Mouse (Mus musculus) yolk sac, embryonic 10.5 days (tissue): ENCODE measurements at regions not wholly inside any gene's neighbourhood (a gene's known extent, or its start where the extent isn't known, plus 50 kb on each side); places are given as distances from the start of the nearest gene placed in this dataset.

Source experiments
- DNase-seq: peaks from one replicate; pipeline ENCODE4 v3.0.0-alpha.2; 2017; ENCODE audit warnings: low spot score

DNA sequence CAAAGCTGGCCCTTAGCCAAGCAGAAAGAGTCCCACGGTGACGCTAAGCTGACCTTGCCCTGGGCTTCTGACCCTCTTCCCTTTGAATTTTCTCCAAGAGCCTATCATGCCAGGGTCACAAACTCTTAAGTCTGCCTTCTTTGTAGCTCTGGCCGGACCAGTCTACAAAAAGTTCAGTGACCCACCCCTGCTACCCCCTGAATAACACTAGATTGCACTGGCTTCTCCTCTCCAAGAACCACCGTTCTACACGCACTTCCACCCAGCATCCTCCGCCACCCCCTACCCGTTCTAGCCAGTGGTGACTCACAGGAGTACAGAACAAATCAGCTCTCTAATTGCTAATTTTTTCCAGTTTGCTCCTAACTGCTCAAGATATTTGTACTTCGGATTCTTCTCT lies 325.0 kb downstream of the Tns1 start:
- DNase-seq, result no peak

DNA sequence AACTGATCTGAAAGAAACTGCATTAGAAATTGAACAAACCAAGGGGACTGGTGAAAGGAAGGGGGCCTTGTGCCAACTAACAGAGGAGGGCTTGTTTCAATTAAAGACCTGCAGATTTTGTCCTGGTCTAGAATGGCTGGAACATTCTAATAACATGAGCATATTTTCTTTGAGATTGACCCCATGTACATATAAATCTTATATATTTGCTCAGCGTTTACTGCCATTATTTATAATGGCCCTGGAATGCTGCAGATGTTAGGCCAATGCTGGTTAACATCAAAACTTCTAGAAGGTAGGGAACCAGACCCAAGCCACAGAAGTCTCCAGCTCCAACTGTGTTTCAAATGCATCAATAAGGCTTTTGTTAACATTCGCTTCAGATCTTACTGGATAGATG lies 326.4 kb downstream of the Tns1 start:
- no peak for DNase-seq

DNA sequence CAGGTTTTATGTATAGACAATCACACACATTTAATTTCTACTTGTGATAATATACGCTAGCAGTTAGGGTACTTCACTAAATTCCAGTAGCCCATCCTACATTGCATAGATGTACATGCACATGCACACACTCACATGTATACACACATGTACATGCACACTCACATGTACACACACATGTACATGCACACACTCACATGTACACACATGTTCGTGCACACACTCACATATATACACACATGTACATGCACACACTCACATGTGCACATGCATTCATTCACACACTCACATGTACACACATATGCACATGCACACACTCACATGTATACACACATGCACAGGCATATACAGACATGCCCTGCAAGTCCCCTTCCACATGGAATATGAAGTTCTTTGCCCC lies 326.8 kb downstream of the Tns1 start:
- no peak for DNase-seq

DNA sequence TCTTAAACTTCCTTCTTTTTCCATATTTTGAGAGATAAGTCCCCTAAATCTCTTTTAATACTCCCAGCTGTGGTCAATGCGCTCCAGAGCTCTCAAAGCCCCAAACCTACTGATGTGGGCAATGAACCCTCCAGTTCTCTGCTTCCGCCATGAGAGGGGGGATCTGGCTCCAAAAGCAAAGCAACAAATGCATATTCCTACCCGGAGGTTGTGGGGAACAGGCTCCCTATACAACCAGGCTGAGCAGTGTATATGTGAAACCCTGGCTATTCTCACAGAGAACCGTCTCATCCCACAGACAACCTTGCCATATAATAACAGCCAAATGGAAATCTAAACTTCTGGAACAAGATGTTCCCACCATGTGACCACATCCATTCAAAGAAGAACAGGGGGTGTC lies 330.4 kb downstream of the Tns1 start:
- no peak for DNase-seq

DNA sequence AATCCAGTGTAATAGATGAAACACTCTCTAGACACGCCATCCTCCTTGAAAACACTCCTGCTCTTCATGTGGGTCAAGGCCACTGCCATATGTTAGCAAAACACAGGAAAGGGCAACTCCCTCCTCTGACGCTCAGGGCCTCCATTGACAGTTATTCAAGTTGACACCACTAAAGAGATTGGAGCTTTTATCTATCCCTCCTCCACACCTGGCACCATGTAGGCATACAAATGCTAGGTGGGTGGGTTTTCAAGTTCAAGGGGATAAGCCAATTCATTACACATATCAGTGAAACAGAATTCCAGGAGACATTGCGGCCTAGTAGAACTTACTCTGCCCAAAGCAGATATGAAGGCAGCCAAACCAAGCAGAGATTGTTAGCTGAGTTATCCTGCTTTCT lies 331.0 kb downstream of the Tns1 start:
- no peak for DNase-seq

DNA sequence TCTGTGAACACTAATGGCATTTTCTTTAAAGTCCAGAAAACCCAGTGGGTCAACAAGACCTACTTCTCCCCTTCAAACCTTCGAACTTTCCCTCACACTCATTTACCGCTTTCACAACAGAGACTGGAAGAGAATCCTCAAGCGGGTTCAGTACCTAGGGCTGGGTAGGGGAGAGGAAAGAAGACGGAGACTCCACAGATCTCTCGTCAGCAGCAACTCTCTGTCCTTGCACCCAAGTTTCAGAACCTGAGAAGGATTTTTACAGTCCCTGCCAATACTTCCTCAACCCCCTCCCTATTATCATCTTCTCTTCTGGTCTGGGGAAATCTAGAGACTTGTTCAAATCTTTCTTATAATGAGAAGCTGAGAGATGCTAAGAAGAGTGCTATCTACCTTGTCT lies 331.9 kb downstream of the Tns1 start:
- no peak for DNase-seq

DNA sequence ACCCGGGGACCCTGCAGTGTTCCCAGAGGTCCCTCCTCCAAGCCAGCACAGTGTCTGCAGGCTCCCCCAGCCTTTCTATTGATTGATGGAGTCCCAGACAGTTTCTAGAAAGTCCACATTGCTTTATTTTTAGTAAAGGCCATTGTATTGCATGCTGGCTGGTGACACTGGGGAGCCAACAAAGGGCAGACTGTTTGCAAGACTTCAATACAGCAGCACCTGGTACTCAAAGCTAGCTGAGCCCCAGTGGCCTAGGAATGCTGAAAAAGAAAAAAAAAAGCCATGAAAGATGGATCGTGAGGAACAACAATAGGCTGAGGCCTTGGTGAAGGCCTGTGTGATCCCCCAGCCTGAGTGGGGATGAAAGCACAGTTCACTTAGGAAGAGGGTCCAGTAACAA lies 336.6 kb downstream of the Tns1 start:
- DNase-seq, result no peak

DNA sequence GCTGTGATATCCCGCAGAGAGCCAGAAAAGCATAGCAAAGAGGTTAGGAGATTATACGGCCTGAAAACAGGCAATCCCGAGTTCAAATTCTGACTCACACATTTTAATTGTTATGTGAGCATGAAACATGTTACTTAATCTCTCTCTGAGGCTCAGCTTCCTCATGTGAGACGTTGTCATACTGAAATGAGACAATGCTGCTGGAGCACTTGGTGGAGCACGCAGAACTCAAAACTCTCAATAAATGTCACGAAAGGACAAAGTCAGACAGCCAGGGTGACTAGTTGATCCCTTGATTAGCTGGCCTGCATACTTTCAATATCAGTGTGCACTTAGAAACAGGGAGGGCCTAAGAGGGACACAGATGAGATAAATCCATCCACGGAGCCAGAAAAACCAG lies 337.0 kb downstream of the Tns1 start:
- DNase-seq, result no peak

DNA sequence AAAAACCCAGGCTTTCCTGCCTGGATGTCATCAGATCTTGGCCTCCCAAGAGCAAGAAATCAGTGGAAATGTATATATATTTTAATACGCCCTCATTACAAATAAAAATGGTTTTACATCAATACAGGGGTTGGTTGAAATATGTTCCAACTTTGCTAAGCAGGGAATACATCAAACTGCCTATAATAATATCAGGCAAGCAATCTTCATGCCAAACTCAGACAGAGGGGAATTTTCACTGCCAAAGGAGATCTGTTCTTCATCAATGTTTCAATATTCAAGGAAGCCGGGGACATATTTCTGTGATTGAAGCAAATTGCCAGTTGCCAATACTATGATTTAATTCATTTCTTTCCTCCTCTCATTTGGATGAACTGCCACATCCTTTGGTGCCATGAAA lies 340.9 kb downstream of the Tns1 start:
- no peak for DNase-seq

DNA sequence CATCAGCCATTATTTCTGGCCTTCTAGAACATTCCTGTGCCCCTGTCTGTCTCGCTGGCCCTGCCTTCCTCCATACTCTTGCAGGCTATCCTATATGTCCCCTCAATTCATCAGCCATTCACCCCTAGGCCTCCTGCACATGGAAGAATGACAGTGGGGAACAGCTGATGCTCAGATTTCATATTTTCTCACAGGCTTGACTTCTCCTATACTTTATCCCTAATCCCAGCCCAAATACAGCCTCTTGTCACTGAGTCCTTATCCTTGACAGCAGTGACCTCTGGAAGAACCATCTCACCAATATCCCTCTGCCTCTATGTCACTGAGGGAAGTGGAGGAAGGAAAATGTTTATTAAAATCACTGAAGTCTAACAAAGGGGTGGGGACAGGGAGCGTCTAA lies 341.4 kb downstream of the Tns1 start:
- DNase-seq, result no peak

DNA sequence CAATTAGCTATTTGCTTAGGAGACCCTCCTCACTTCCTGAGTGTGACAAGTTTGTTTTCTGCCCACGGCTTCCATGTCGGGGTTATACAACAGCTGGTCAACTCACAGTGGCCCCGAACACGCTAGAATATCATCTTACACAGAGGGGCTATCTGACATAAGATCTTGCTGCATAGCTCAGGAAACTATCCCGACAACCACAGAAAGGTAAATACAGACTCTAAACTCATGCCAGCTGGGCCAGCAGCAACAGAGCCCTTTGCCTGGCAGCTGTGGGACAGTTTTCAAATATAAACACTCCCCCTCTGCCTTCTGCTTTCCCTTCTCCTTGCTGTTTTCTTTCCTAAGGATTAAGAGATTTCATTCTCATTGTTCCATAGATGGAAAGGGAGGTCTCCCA lies 352.5 kb downstream of the Tns1 start:
- no peak for DNase-seq

DNA sequence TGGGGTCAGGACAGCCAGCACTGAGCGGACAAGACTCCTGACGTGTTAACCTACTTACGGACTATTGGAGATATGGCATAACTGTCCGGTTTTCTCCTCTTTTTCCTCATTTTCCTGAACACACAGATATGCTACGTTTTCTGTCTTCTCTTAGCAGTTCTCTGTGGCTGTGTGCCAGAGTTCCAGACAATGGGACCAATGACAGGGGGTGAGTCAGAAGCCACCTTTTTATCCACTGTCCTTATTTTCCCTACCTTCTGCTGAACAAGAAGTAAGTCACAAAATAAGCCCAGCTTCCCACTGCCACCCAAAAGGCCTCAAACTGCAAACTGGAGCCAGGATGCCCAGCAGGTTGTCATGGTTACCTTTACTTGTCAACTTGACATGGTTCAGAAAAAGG lies 353.6 kb downstream of the Tns1 start:
- DNase-seq, result no peak

DNA sequence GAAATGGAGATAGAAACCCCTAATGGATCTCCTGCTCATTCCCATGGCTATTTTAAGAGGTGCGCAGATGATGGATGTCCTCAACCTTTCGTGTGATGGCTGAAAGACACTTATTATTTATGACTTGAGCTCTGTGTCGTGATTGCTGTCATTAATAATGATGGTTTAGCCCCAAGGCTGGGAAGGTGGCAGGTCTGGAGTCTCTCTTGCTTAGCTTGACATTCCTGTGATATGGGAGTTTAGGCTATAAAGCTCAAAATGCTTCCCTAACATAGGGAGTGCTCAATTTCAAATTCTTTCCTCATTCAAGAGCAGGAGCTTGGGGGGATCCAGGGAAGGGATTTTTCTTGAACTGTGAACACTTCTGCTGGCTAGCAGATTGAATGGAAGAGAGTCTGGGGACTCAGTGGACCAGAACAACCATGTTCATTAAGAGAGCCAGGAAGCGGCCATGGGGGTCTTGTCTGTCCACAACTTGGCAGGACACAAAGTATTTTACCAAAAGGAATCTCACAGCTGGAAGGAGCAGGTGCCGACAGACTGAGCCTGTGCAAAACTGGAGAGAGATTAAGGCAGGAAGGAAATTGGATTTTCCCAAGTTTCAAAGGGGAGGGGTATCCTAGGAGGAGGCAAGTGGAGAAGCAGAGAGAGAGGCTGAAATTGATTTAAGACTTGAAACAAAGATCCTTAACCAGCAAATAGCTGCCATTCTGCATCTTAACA lies 359.5 kb downstream of the Tns1 start:
- no peak for DNase-seq

DNA sequence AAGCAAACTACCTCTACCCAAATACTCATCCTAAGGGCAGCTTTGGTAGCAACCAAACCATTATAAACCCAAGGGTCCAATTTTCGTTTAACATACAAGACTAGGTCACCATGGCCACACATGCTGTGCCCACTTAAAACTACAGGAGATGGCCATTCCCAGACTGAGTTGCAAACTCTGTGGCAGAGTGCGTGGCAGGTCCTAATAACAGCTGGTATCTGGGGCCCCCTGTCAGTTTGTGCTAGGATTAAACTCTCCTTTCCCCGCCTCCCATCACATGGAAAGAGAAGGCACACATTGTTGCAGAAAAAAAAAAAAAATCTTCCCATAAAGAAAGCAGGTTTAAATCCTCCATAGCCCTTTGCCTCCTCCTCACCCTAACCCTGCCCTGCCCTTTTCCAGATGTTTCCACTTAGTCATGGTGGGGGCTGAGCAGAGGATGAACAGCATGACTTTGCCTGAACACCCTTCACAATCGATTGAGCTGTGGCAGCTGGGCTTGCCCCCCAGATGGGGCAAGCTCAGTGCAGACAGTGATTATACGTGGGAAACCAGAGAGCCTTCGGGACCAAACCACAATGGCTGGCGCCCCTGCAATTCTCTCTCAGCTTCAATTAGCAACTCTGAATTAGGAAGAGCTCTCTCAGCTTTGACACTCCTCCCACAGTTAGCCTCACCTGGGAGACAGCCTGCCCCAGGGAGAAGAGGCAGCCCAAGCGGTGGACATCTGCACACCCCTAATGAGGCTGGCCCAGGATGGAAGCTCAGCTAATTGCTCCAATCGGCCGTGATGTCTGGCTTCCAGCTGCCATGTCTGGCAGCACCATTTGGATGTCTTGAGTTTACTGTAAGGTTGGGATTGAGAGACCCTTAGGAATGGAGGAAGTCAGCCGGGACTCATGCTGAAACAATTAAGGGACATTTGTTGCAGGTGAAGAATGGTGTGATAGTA lies 365.9 kb downstream of the Tns1 start:
- DNase-seq, result peak; percentile 15

DNA sequence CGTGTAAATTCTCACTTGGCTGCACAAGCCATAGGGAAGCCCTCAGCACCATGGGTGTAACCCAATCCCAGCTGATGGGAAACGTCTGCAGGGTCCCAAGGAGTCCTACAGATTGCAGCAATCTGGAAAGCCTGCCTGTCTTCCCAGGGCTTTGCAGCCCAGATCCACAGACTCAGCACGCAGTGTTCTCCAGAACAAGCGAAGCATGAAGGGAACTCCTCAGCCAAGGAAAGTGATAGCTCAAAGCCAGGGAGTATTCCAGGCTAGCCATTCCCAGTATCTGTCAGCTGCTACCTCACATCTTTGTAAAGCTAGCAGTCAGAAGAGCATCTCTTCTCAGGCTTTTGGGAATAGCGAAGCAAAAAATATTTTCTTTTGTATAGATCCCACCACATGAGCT lies 368.5 kb downstream of the Tns1 start:
- no peak for DNase-seq

DNA sequence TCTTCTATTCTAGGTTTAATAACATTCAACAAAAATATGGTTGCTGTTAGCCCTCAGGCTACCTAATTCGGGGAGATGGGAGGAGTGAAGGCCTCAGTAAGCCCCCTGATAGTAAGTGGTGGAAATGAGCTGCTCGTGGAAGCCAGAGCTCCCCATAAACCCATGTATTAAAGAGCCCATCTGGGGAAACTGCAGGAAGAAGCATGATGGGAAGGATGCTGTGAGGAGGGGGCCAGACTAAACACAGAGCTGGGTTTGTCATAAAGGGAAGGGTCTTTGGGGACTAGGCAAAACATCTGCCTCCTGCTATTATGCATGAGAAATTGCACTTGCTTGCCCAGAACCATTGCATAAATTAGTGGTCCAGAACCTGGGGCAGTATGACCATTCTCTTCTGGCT lies 369.3 kb downstream of the Tns1 start:
- no peak for DNase-seq

DNA sequence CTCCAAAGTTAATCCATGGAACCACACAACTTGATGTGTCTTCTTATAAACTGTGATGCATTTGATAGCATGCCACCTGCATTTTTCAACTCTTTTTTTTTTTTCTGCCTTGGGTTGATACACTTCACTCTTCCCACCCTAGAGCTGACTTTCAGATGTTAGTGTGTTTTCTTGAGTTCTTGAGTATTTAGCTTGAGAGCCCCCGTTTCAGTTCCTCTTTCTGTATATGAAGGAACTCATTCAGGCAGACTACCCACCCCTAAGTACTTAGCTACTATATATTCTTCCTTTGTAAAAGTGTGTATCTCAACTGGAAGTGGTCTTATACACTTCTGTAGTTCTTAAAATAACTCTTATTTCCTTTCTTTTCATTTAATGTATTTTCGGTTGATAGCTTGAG lies 371.1 kb downstream of the Tns1 start:
- no peak for DNase-seq

DNA sequence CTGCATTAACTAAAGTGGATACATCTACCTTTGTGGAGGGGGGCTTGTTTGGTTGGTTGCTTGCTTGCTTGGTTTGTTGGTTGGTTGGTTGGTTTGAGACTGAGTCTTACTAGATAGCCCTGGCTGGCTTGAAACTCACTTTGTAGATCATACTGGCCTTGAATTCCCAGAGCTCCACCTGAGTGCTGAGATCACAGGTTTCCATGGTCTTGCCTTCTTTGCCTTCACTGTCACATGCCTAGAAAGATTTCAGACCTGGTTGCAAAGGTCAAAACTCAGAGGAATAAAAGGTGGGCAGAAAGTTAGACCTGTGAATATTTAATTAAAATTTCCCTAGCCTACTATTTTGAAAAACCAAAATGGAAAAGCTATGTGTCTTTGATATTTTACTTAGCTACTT lies 375.5 kb downstream of the Tns1 start:
- DNase-seq, result no peak

DNA sequence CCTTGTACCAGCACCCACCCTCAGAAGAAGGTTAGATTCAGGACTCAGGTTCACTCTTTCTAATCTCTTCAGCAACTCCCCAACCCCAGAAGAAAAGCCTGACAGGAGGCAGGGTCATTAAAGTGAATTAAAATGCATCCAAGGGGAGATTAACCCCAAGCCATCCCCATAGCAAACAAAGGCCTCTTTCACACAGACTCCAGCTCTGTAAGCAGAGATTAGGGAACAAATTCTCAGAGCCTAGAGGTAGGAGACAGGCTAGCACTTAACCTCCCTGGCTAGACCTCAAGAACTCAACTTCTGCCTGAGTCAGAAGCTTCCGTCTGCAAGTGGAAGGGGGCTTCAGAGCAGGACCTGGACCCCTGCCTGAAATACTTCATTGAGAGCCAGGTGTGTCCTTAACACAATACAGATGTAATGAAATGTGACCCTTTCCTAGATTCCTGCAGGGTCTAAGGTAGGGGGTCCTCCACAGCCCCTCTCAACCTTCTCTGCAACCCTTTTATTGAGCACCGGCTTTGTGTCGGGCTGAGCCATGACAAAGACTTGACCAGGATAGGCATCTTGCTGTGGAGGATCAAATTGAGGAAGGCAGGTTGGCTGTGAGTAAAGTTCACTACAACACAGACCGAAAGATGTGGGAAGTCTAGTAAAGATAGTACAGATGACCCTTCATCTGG lies 379.6 kb downstream of the Tns1 start:
- DNase-seq, result no peak

DNA sequence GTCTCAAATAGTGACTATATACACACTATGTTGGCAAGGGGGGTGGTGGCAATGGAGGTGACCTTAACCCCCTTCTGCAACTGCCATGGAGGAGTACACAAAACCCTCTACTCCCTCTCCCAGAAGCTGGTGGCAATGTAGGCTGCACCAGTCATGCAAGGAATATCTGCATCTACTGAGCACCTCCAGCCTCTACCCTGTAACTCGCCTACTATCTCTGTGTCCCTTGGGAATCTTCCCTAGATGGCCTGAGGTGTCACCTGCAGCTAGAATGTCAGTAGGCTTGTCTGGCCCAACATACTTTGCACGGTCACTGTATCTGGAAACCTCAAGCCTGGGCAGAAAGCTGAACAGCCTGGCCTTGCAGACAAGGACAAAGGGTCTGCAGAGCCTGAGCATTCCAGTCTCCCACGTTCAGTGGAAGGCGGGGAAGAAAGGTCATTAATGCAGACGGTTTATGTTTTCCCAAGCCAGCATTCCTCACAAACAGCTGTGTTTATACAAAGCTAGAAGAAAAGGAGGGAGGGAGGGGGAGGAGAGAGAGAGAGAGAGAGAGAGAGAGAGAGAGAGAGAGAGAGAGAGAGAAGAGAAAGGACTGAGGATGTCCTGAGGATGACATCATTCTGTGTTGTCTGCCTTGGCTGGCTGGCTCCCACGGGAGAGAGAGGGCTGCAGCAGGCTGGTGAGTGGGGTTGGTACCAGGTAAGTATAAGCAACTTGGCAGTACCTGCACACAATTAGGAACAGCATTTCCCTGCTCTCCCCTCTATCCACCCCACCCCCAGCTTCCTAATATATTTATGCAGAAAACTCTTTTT lies 380.3 kb downstream of the Tns1 start:
- peak; percentile 33 for DNase-seq

DNA sequence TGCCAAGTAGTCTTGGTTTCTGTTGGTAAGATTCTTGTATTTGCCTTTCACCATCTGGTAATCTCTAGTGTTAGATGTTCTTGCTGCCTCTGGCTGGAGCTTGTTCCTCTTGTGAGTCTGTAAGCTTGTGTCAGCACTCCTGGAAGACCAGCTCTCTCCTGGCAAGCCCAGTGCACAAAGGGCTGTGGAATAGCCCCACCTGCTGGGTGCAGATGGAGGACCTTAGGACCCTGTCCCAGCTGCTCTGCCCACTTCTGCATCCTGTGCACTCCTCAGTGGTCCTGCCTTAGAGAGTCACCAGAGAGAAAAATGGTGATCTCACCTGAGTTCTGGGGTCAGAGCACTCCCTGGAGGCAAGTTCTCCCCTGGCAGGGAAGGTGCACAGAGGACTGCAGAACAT lies 387.2 kb downstream of the Tns1 start:
- peak; percentile 51 for DNase-seq

DNA sequence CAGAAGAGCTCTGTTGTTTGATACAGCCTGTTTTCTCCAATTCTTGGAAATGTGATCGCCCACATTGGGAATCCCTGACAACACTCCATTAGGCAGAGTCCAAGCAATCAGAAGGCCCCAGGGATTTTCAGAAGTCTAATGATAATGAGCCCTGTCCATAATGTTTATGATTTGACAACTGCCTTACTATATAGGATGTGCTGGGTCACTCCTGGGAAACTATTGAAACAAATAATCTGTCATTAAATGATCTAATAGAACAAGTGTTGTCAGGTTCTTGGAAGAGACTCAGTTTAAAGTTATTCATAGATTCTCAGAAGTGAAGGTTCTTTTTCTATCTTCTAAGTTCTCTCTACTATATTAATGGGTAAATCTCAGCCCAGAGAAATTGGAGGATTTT lies 395.9 kb downstream of the Tns1 start:
- no peak for DNase-seq
